Mouse (Mus musculus) midbrain, embryonic 15.5 days (tissue): ENCODE measurements around the gene Fkbp14. TPM values are rescaled to one million over a fixed set of nuclear protein-coding genes. Genes with fewer than 3 reads are reported as not detected.
A peak's percentile ranks its signal among the peaks of the same experiment; 100 is the strongest.

Source experiments
- ATAC-seq: fragments of 200-750 bp; cut with Nextera tagmentation; replicated peaks from 2 replicates; pipeline ENCODE4 v1.8.0; 2017; ENCODE audit warnings: moderate TSS enrichment
- H3K27ac ChIP-seq: fragments of 300-500 bp; sonication (generic); 2 replicates; pipeline ENCODE4 v1.5.1; 2015; ENCODE audit warnings: mild to moderate bottlenecking, inconsistent platforms
- H3K27me3 ChIP-seq: fragments of 300-500 bp; sonication (generic); replicated peaks from 2 replicates; pipeline ENCODE4 v1.6.1; 2015; ENCODE audit warnings: inconsistent platforms
- H3K36me3 ChIP-seq: fragments of 300-500 bp; sonication (generic); replicated peaks from 2 replicates; pipeline ENCODE4 v1.6.1; 2015; ENCODE audit warnings: inconsistent platforms
- H3K4me1 ChIP-seq: fragments of 300-500 bp; sonication (generic); 2 replicates; pipeline ENCODE4 v1.6.1; 2015; ENCODE audit warnings: inconsistent platforms
- H3K4me2 ChIP-seq: fragments of 300-500 bp; sonication (generic); 2 replicates; pipeline ENCODE4 v1.6.1; 2015; ENCODE audit warnings: inconsistent platforms, mild to moderate bottlenecking, moderate library complexity
- H3K4me3 ChIP-seq: fragments of 300-500 bp; sonication (generic); 2 replicates; pipeline ENCODE4 v1.5.1; 2015; ENCODE audit warnings: mild to moderate bottlenecking, inconsistent platforms
- H3K9ac ChIP-seq: fragments of 300-500 bp; sonication (generic); 2 replicates; pipeline ENCODE4 v1.6.1; 2015; ENCODE audit warnings: mild to moderate bottlenecking, inconsistent platforms
- H3K9me3 ChIP-seq: fragments of 300-500 bp; sonication (generic); 2 replicates; pipeline ENCODE4 v1.6.1; 2016; ENCODE audit warnings: inconsistent platforms
- WGBS: fragments of 180-500 bp; shearing (Covaris S2); methylation state at CpG from one replicate; pipeline ENCODE4 v1.1.7; 2015; ENCODE audit warnings: mixed read lengths; 5-methylcytosine and 5-hydroxymethylcytosine counted together
- polyA plus RNA-seq: library from polyadenylated mRNA; unstranded; fragments of >200 nt; fragmentation: Nextera tagmentation; extraction: Ambion mirVana; gene quantifications from 2 replicates; pipeline ENCODE4 v1.2.1, GENCODE M21; 2015

Gene Fkbp14
- polyA plus RNA-seq, 1 experiment from 2014 or later, result 7.0 TPM

GRCm38 (mm10) chr6:54600681-54601347, 3.7 kb upstream of the Fkbp14 start:
- Histone ChIP-seq H3K4me1 (peaks cover 19% of the 10 kb centered on the region), H3K9me3 (no peaks in the 10 kb centered on the region), H3K9ac (no peak overlapping the region), H3K4me3 (no peak overlapping the region), H3K27ac (no peak overlapping the region), H3K27me3 (no peaks in the 10 kb centered on the region), H3K4me2 (no peak overlapping the region), H3K36me3 (no peaks in the 10 kb centered on the region)
- ATAC-seq, result no peak
- WGBS, result 87% methylated on average over 5 of the region's 5 CpGs

DNA sequence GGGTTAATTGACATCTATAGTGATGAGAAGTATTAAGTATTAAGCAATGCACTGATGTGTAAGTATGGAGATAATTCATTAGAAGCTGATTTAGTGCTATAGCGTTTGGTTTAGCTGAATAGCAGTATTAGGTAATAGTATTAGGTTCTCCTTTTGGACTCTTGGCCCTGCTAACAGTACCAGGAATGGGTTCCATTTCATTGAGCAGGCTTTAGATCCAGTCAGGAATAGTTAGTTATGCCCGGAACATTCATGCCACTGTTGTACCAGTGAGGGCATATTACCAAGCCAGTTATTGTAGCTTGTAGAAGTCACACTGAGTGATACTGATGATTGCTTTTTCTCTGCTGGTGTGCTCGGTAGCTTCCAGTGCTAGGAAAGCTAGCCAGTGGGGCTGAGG, 603 bp upstream of the Fkbp14 start:
- Histone ChIP-seq H3K4me1 (peaks cover 35% of the 10 kb centered on the region), H3K9ac (no peak overlapping the region), H3K9me3 (no peaks in the 10 kb centered on the region), H3K4me2 (no peak overlapping the region), H3K4me3 (no peak overlapping the region), H3K36me3 (no peaks in the 10 kb centered on the region), H3K27me3 (no peaks in the 10 kb centered on the region), H3K27ac (no peak overlapping the region)
- ATAC-seq, result no peak
- 83% methylated on average over 3 of the region's 3 CpGs for WGBS

GRCm38 (mm10) chr6:54595330-54595878, 1.7 kb downstream of the Fkbp14 start:
- Histone ChIP-seq H3K27ac (peak overlapping the region; percentile 77), H3K36me3 (no peaks in the 10 kb centered on the region), H3K9ac (peak overlapping the region; percentile 64), H3K27me3 (no peaks in the 10 kb centered on the region), H3K4me1 (peaks cover 42% of the 10 kb centered on the region), H3K9me3 (no peaks in the 10 kb centered on the region), H3K4me2 (peak overlapping the region; percentile 67), H3K4me3 (peak overlapping the region; percentile 72)
- under 1% methylated on average over 48 of the region's 48 CpGs for WGBS
- ATAC-seq, result no peak; the same call in 1 of the 2 replicates

GRCm38 (mm10) chr6:54594469-54595329, 2.4 kb downstream of the Fkbp14 start, which contains the start of gene Plekha8:
Gene Plekha8, plus strand, starts transcription at chr6:54595111.
- Histone ChIP-seq H3K4me3 (peak within 1 kb of the TSS; percentile 72), H3K36me3 (no peaks in the 10 kb centered on the region), H3K4me2 (peak within 1 kb of the TSS; percentile 77), H3K27ac (peak within 1 kb of the TSS; percentile 77), H3K27me3 (no peaks in the 10 kb centered on the region), H3K9ac (peak within 1 kb of the TSS; percentile 64), H3K9me3 (no peaks in the 10 kb centered on the region), H3K4me1 (peaks cover 42% of the 10 kb centered on the region)
- under 1% methylated on average over 49 of the region's 49 CpGs for WGBS
- ATAC-seq, result peak; percentile 93

DNA sequence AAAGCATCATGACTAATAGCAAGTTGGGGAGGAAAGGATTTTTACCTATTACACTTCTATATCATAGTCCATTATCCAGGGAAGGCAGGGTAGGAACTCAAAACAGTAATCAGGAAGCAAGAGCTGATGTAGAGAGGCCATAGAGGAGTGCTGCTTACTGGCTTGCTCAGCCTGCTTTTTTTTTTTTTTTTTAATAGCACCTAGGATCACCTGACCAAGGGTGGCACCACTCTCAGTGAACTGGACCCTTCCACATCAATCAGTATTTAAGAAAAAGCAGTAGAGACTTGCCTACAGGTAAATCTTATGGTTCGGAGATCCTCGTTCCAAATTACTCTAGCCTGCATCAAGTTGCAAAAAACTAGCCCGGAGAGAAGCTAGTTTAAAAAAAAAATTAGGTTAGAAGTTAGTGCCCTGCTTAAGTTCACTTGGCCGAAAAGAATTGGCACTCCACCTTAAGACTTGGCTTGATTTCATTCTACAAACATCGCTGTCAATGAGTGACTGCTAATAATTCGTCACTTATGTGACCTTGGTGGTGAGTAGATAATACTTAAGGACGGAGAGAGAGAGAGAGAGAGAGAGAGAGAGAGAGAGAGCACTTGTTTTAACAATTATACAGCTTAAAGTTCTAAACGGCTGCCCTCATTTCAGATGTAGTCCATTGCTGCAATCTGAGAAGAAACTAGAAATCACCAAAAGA, 3.2 kb downstream of the Fkbp14 start:
- H3K27ac ChIP-seq, result no peak overlapping the region
- no peaks in the 10 kb centered on the region for H3K27me3 ChIP-seq
- no peak for ATAC-seq
- H3K9me3 ChIP-seq, result no peaks in the 10 kb centered on the region
- H3K9ac ChIP-seq, result no peak overlapping the region
- H3K4me2 ChIP-seq, result peak overlapping the region; percentile 77
- peaks cover 42% of the 10 kb centered on the region for H3K4me1 ChIP-seq
- H3K36me3 ChIP-seq, result no peaks in the 10 kb centered on the region
- 58% methylated on average over 8 of the region's 8 CpGs for WGBS
- H3K4me3 ChIP-seq, result peak overlapping the region; percentile 72

GRCm38 (mm10) chr6:54592938-54593535, 4.1 kb downstream of the Fkbp14 start:
- Histone ChIP-seq H3K4me2 (peak overlapping the region; percentile 77), H3K4me1 (peaks cover 42% of the 10 kb centered on the region), H3K27ac (peak overlapping the region; percentile 74), H3K27me3 (no peaks in the 10 kb centered on the region), H3K9me3 (no peaks in the 10 kb centered on the region), H3K4me3 (peak overlapping the region; percentile 56), H3K36me3 (no peaks in the 10 kb centered on the region), H3K9ac (peak overlapping the region; percentile 59)
- WGBS, result under 1% methylated on average over 20 of the region's 20 CpGs
- ATAC-seq, result peak; percentile 93

DNA sequence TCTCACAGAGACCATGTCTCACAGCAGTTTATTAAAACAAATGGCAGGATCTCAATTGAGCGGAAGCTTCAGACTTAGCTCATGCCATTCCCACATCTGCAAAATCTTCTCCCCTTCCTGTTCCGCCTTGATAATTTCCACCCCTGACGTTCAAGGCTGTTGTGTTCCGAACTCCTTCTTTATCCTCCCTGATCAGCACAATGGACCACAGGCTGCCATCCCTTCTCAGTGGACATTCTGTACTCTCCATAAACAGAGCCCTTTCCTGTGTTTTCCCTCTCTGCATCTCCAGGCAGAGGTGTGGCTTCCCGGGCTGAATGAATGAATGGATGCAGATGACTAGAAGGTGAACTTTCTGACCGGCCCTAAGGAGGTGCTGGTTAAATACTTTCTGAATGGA, 5.3 kb downstream of the Fkbp14 start:
- Histone ChIP-seq H3K36me3 (no peaks in the 10 kb centered on the region), H3K27ac (no peak overlapping the region), H3K27me3 (no peaks in the 10 kb centered on the region), H3K9ac (no peak overlapping the region), H3K4me2 (peak overlapping the region; percentile 19; the same call in 1 of the 2 replicates), H3K9me3 (no peaks in the 10 kb centered on the region), H3K4me1 (peaks cover 33% of the 10 kb centered on the region), H3K4me3 (no peak overlapping the region)
- no peak for ATAC-seq
- 53% methylated on average over 6 of the region's 6 CpGs for WGBS

DNA sequence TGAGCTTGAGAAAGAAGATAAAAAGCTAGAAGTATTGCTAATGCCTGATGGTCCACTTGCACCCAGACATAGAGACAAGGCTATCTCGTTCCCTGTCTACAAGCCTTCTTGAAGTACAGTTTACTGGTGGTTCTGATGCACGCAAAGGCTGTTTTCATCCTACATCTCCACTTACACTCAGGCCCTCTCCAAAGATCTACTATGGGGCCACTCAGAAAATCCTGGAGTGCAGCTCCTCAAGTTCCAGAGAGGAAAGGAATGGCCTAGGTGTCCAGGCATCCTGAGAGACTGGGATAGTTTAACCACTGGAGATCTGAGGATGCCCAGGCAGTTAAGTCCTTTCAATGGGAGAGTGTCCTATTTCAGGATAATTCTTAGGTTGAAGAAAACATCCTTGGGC, 6.4 kb downstream of the Fkbp14 start:
- 92% methylated on average over 2 of the region's 2 CpGs for WGBS
- Histone ChIP-seq H3K4me2 (no peak overlapping the region), H3K36me3 (no peaks in the 10 kb centered on the region), H3K9me3 (no peaks in the 10 kb centered on the region), H3K27me3 (no peaks in the 10 kb centered on the region), H3K4me1 (peaks cover 22% of the 10 kb centered on the region), H3K9ac (no peak overlapping the region), H3K27ac (no peak overlapping the region), H3K4me3 (no peak overlapping the region)
- ATAC-seq, result no peak

DNA sequence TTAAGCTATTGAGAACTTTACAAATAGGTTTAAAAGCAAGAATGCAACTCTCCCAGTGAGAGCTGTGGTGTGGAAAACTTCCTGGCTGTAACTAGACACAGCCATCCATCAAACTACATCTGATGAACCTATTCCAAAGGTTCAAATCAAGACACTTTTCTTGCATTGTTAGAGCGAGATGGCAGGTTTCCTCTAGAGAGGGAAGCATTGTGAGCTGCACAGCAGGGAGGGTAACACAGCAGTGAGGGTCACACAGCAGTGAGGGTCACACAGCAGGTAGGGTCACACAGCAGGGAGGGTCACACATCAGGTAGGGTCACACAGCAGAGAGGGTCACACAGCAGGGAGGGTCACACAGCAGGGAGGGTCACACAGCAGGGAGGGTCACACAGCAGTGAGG, 8.9 kb downstream of the Fkbp14 start:
- H3K9ac ChIP-seq, result no peak overlapping the region
- 40% methylated on average over 1 of the region's 1 CpGs for WGBS
- no peak overlapping the region for H3K4me2 ChIP-seq
- H3K27ac ChIP-seq, result no peak overlapping the region
- H3K27me3 ChIP-seq, result no peaks in the 10 kb centered on the region
- H3K36me3 ChIP-seq, result no peaks in the 10 kb centered on the region
- H3K4me1 ChIP-seq, result peaks cover 9% of the 10 kb centered on the region; the same call in 1 of the 2 replicates
- no peaks in the 10 kb centered on the region for H3K9me3 ChIP-seq
- H3K4me3 ChIP-seq, result no peak overlapping the region
- ATAC-seq, result no peak

- H3K4me1 ChIP-seq, result peaks cover 7% of the 10 kb centered on the region; the same call in 1 of the 2 replicates
- no peak overlapping the region for H3K4me3 ChIP-seq
- no peaks in the 10 kb centered on the region for H3K9me3 ChIP-seq
- H3K9ac ChIP-seq, result no peak overlapping the region
- H3K36me3 ChIP-seq, result no peaks in the 10 kb centered on the region
- no peaks in the 10 kb centered on the region for H3K27me3 ChIP-seq
- H3K4me2 ChIP-seq, result no peak overlapping the region
- no peak for ATAC-seq
- no peak overlapping the region for H3K27ac ChIP-seq
- WGBS, result 86% methylated on average over 4 of the region's 4 CpGs
Observed at GRCm38 (mm10) chr6:54587683-54588082, 9.4 kb downstream of the Fkbp14 start.

DNA sequence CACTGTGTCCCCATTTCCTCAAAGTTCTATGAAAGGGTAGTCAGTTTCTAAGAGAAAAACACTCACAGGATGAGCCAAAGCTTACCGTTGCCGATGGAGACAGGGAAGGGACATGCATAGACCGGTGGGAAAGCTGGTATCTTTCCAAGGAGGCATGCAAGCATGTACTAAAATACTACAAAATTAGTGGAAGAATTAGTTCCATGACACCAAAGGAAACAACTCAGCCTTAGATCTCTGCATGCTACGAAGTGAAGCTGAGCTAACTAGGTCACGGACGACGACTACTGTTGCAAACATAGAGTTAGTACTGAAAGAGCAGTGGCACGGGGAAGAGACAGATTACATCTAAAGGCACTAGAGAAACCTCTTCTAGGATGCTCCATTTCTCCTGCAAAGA, 10.2 kb downstream of the Fkbp14 start:
- 69% methylated on average over 8 of the region's 8 CpGs for WGBS
- H3K4me3 ChIP-seq, result no peak overlapping the region
- H3K4me1 ChIP-seq, result peaks cover 2% of the 10 kb centered on the region; the same call in 1 of the 2 replicates
- no peaks in the 10 kb centered on the region for H3K9me3 ChIP-seq
- no peak for ATAC-seq
- no peaks in the 10 kb centered on the region for H3K27me3 ChIP-seq
- no peak overlapping the region for H3K9ac ChIP-seq
- H3K27ac ChIP-seq, result no peak overlapping the region
- no peaks in the 10 kb centered on the region for H3K36me3 ChIP-seq
- H3K4me2 ChIP-seq, result no peak overlapping the region
